Mouse (Mus musculus) ovary, adult 18-20 months (tissue): ENCODE measurements around the gene Srp54b.
"Not testable (repeated sequence)": the region's sequence is repeated elsewhere in the genome, so short reads cannot be mapped to it uniquely, and the experiment has no call there.

Experiments
- DNase-seq: peaks from one replicate; pipeline ENCODE4 v3.0.0; 2022; ENCODE audit warnings: low spot score, mixed read lengths

The Srp54b gene

DNA sequence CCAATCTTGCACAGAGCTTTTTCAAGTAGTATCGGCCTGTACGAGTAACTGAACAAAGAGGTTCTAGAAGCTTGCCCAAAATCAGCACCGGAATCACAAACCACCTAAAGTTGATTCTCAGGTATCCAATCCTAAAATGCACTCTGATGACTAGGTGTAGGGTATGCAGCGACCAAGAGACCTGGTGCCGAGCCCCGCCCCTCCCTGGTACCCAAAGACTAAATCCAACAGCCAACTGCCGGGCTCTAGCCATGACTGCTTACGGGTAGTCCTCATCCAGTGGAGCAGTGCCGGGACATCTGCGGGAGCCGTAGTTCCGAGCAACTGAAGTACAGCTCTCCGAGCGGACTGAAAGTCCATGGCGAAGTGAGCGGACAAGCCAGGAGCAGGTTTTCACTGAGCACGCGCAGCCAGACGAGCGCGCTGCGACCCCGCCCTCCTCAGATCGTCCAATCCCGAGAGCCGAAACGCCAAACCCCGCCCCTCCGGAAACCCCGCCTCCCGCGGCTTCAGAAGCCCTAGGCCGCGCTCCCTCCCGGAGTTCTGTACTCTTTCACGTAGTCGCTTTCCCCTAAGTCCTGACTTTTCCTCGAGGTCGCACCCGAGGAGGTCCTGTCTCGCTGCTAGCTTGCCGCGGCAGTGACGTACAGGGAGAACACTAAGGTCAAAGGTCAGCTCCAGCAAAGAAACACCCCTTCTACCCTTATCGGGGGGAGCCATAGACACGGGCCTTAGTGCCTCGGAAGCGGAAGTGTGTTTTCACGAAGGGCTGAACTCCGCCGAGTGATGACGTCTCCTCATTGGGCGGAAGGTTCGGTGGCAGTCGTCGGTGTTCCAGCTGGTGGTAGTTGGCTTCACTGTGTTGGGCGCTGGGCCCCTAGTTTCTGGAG, at the start of gene Srp54b:
Srp54b (plus strand) TSS at position 546 of the 890 bp plus-strand sequence.
- DNase-seq = not testable (repeated sequence)

GRCm38 (mm10) chr12:55112616-55113015, 42.3 kb upstream of the Srp54b start:
- DNase-seq = not testable (repeated sequence)

DNA sequence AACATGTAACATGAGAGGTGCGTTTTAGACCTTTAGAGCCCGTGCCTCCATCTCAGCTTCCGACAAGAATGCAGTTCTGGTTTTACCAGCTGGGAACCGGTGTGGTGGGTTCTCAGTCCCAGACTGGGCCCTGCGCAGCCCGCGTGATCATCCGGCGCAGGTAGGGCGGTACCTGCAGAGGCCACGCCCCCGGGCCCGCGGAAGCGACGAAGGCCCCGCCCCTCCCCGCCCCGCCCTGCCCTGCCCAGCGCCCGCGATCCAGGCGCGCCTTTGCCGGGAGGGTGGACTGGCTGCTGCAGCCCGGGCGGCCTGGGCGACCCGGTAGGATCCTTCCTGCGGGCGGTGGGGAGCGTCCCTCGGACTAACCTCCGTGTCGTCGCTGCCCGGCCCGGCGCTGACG, 30.7 kb upstream of the Srp54b start, which contains the start of gene Fam177a:
Fam177a (plus strand) TSS at position 228 of the 400 bp plus-strand sequence.
- DNase-seq = not testable (repeated sequence)

DNA sequence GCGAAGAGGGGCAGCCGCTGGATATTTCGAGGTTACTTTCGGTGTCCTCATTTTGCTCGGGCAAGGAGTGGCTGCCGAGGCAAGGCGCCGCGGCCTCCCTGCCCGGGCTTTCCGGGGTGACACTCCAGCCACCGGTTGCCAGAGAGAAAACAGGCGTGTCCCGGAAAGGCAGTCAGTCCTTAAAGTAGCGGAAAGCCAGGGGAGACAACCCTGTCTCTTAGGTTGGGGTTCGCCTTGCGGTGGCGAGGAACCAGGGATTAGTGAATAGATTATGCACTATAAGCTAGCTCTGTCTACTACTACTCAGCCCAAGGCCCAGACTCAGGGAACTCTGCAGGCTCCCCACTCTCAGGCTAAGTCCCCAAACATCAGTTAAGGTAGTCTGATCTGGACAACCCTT, 30.2 kb upstream of the Srp54b start:
- DNase-seq = not testable (repeated sequence)

- not testable (repeated sequence) for DNase-seq
These were observed 19.4 kb upstream of the Srp54b start for GRCm38 (mm10) chr12:55135540-55135939.

DNA sequence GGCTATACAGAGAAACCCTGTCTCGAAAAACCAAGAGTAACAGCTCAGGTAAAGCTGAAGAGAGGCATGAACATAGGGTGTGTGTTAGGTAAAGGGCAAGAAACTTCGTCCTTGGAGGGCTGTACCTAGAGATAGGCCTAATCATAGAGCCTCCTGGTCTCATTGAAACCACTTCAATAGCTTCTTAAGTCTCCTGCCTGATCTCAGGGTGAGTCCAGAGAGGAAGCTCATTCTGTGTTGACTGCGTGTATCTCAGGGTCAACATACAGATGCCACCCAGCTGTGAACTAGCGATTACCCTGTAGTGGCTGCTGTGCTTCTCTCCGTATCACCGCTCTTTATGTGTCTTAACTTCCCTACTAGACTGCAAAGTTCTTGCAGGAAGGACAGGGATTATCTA, 17.0 kb upstream of the Srp54b start:
- DNase-seq = not testable (repeated sequence)

- DNase-seq = not testable (repeated sequence)
These were observed 512 bp downstream of the Srp54b start for GRCm38 (mm10) chr12:55155449-55155783.

- not testable (repeated sequence) for DNase-seq
These were observed 12.2 kb downstream of the Srp54b start for GRCm38 (mm10) chr12:55167034-55167557.

GRCm38 (mm10) chr12:55187686-55188085, 32.8 kb downstream of the Srp54b start:
- not testable (repeated sequence) for DNase-seq

GRCm38 (mm10) chr12:55189127-55189526, 34.2 kb downstream of the Srp54b start:
- not testable (repeated sequence) for DNase-seq

DNA sequence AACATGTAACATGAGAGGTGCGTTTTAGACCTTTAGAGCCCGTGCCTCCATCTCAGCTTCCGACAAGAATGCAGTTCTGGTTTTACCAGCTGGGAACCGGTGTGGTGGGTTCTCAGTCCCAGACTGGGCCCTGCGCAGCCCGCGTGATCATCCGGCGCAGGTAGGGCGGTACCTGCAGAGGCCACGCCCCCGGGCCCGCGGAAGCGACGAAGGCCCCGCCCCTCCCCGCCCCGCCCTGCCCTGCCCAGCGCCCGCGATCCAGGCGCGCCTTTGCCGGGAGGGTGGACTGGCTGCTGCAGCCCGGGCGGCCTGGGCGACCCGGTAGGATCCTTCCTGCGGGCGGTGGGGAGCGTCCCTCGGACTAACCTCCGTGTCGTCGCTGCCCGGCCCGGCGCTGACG, 44.4 kb downstream of the Srp54b start, which contains the start of gene 1700047I17Rik2:
1700047I17Rik2 (plus strand) TSS at position 287 of the 400 bp plus-strand sequence.
- not testable (repeated sequence) for DNase-seq

DNA sequence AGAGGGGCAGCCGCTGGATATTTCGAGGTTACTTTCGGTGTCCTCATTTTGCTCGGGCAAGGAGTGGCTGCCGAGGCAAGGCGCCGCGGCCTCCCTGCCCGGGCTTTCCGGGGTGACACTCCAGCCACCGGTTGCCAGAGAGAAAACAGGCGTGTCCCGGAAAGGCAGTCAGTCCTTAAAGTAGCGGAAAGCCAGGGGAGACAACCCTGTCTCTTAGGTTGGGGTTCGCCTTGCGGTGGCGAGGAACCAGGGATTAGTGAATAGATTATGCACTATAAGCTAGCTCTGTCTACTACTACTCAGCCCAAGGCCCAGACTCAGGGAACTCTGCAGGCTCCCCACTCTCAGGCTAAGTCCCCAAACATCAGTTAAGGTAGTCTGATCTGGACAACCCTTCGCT, 44.9 kb downstream of the Srp54b start:
- not testable (repeated sequence) for DNase-seq

- not testable (repeated sequence) for DNase-seq
These were observed 58.0 kb downstream of the Srp54b start for GRCm38 (mm10) chr12:55212944-55213343.

GRCm38 (mm10) chr12:55229626-55230519, 75.0 kb downstream of the Srp54b start, which contains the start of gene Srp54c:
Gene Srp54c (plus strand): TSS chr12:55230168.
- DNase-seq = not testable (repeated sequence)

DNA sequence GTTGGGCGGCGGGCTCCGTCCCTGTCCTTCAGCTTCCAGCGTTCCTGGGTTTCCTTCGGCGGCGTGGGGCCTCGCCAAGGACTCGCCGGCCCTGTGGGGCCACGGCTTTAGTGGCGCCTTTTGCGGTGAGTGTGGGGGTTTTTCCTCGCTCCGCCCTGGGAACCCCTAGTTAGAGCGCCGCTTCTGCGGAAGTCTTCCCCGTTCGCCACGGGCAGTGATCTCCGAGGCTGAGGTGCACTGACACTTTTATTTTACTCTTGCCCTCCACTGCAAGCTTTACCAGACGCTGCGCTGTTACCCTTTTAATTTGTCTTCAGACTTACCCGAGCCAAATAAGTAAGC, 75.6 kb downstream of the Srp54b start:
- DNase-seq = not testable (repeated sequence)
